18 mouse cellular contexts compared by ENCODE assay signal in the genomic region with DNA sequence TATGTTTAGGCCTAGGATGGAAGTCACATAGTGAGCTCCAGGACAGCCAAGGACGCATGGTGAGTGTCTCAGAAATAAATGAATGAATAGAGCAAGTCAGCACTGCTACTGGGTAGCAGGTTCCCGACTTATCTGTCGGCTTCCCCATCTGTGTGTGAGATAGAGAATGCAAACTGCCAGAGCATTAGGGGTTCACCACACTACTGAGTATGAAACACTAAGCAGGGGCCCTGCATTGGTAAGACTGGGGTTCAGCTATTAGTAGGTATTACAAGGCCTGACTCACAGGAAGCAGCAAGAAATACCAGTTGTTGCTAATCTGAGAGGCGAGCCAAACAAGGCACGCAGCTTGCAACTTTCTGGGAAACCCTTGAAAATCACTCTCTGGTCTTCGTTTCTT. TPM values are rescaled to one million over a fixed set of nuclear protein-coding genes. Genes with fewer than 3 reads are reported as not detected.
"Had no signal": no experiment of that assay in that cellular context is flagged by ENCODE, and none has a peak within 500 bp of the region (broad histone marks: within the 10 kb centered on the region; RNA-seq: fewer than 3 reads in every experiment).

No protein-coding gene starts in this region.

- H3K4me2 ChIP-seq: liver, embryonic 13.5 days; lung, embryonic 15.5 days; midbrain, embryonic 11.5 days; midbrain, embryonic 15.5 days; neural tube, embryonic 12.5 days had no signal

- H3K36me3 ChIP-seq: liver, embryonic 13.5 days; lung, embryonic 15.5 days; midbrain, embryonic 15.5 days; neural tube, embryonic 12.5 days had no signal

- ATAC-seq: liver, postnatal 0 days; midbrain, embryonic 15.5 days had no signal

- H3K4me3 ChIP-seq: left cerebral cortex, adult 2 months; liver, embryonic 13.5 days; lung, embryonic 15.5 days; midbrain, embryonic 15.5 days; neural tube, embryonic 12.5 days had no signal

- H3K9me3 ChIP-seq: liver, embryonic 13.5 days; lung, embryonic 15.5 days; midbrain, embryonic 15.5 days; neural tube, embryonic 12.5 days had no signal

- H3K27ac ChIP-seq: left cerebral cortex, adult 2 months; liver, embryonic 13.5 days; lung, embryonic 15.5 days; midbrain, embryonic 15.5 days; neural tube, embryonic 12.5 days had no signal

- DNase-seq: kidney, adult 8-10 months; kidney, postnatal 25 days; liver; liver, embryonic 13.5 days; liver, postnatal 0 days; lung, postnatal 14 days; spleen, adult 18-20 months; thymus, postnatal 4 days had no signal

- H3K4me1 ChIP-seq: lung, embryonic 15.5 days; midbrain, embryonic 15.5 days; neural tube, embryonic 12.5 days had no signal

- H3K9ac ChIP-seq: liver, embryonic 13.5 days; liver, postnatal 0 days; lung, embryonic 15.5 days; midbrain, embryonic 15.5 days; neural tube, embryonic 12.5 days had no signal

- H3K27me3 ChIP-seq: liver, embryonic 13.5 days; lung, embryonic 15.5 days; midbrain, embryonic 15.5 days; neural tube, embryonic 12.5 days had no signal

RNA-seq across cellular contexts. Expression of a gene that starts 4.2 kb away (rescaled TPM):
- total RNA-seq: layer of hippocampus, postnatal 25 days; left cerebral cortex, adult 2 months; left cerebral cortex, postnatal 14 days had no signal
- polyA plus RNA-seq: kidney, embryonic 16.5 days; limb, embryonic 11.5 days; liver, embryonic 13.5 days; lung, embryonic 15.5 days; midbrain, embryonic 11.5 days; midbrain, embryonic 15.5 days; neural tube, embryonic 12.5 days; stomach, embryonic 14.5 days had no signal
